Mouse (Mus musculus) forebrain, embryonic 14.5 days (tissue): ENCODE measurements around the gene Tacr1. TPM values are rescaled to one million over a fixed set of nuclear protein-coding genes. Genes with fewer than 3 reads are reported as not detected.
A peak's percentile ranks its signal among the peaks of the same experiment; 100 is the strongest.

Experiments
- ATAC-seq: fragments of 200-750 bp; cut with Nextera tagmentation; 2 replicates; pipeline ENCODE4 v1.8.0; 2017; ENCODE audit warnings: mild to moderate bottlenecking, moderate library complexity
- DNase-seq: peaks from one replicate; pipeline ENCODE4 v3.0.0-alpha.2; 2015; ENCODE audit warnings: low spot score
- H3K27ac ChIP-seq: fragments of 300-500 bp; sonication (generic); 2 replicates; pipeline ENCODE4 v1.5.1; 2014; ENCODE audit warnings: low read depth, mild to moderate bottlenecking, control low read depth, low read length, moderate library complexity
- H3K27me3 ChIP-seq: fragments of 300-500 bp; sonication (generic); replicated peaks from 2 replicates; pipeline ENCODE4 v1.6.1; 2014; ENCODE audit warnings: low read length, control low read depth, mixed read lengths; ENCODE audit not compliant: control insufficient read depth, insufficient read depth
- H3K36me3 ChIP-seq: fragments of 300-500 bp; sonication (generic); 2 replicates; pipeline ENCODE4 v1.6.1; 2014; ENCODE audit warnings: low read length, control low read depth; ENCODE audit not compliant: control insufficient read depth, insufficient read depth
- H3K4me1 ChIP-seq: fragments of 300-500 bp; sonication (generic); 2 replicates; pipeline ENCODE4 v1.6.1; 2014; ENCODE audit warnings: antibody characterized with exemption, low read length, control low read depth; ENCODE audit not compliant: control insufficient read depth, insufficient read depth
- H3K4me2 ChIP-seq: fragments of 300-500 bp; sonication (generic); 2 replicates; pipeline ENCODE4 v1.6.1; 2014; ENCODE audit warnings: mild to moderate bottlenecking, control low read depth, low read length
- H3K4me3 ChIP-seq: fragments of 300-500 bp; sonication (generic); 2 replicates; pipeline ENCODE4 v1.5.1; 2014; ENCODE audit warnings: low read depth, low read length, control low read depth
- H3K9ac ChIP-seq: fragments of 300-500 bp; sonication (generic); 2 replicates; pipeline ENCODE4 v1.6.1; 2014; ENCODE audit warnings: mild to moderate bottlenecking, low read length, control low read depth, moderate library complexity
- H3K9me3 ChIP-seq: fragments of 300-500 bp; sonication (generic); replicated peaks from 2 replicates; pipeline ENCODE4 v1.6.1; 2016; ENCODE audit warnings: low read length, control low read depth, mixed read lengths; ENCODE audit not compliant: control insufficient read depth
- WGBS: fragments of 180-500 bp; shearing (Covaris S2); extraction: QIAGEN DNeasy Blood & Tissue Kit; methylation state at CpG from one replicate; pipeline ENCODE4 v1.1.7; 2014; 5-methylcytosine and 5-hydroxymethylcytosine counted together
- polyA plus RNA-seq: library from polyadenylated mRNA; unstranded; fragments of >200 nt; fragmentation: Nextera tagmentation; extraction: Ambion mirVana; gene quantifications from 2 replicates; pipeline ENCODE4 v1.2.1, GENCODE M21; 2014

Gene Tacr1
- 0.61 and 0.84 TPM in 2 replicates for polyA plus RNA-seq

DNA sequence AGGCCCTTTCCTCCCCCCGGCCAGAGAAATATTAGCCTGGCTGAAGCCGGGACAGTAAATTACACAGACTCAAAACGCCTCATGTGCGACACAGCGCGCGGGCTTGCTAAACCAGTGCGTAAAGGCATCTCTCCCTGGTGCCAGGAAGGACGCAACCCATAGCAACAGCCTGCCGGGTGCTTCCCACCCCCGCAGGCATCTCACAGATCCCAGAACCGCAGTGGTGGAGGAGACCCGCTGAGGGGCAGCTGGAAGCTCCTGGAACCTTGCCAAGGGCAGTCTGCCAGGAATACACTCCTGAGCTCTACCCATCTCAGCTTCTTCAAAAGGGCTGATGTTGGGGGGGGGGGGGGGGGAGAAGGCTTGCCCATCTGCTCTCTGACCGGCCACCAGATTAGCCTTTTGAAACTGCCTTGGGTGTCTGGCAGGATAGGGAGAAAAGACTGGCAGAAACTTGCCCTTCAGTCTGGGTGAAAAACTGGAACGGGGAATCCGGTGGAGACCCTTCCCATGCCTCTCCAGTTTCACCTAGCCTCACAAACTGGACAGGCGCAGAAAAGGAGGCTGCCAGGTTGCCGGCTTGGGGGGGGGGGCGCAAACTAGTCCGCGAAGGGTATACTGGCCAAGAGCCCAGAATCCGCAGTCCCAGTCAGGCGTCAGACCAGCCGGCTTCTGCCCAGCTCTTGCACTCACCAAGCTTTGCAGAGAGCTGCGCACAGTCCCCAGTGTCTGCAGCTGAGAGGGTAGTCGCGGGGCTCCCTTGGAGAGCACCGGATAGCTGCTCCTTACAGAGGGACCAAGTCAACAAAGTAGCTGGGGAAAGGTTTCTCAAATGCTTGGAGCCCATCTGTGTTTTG, at the start of gene Tacr1:
Gene Tacr1, plus strand, starts transcription at position 740 of the 857 bp plus-strand sequence.
- peak; percentile 94 for DNase-seq
- WGBS: under 1% methylated on average over 25 of the region's 28 CpGs
- Histone ChIP-seq H3K27me3 (peaks cover 5% of the 10 kb centered on the region; the same call in 1 of the 2 replicates), H3K27ac (peak within 1 kb of the TSS; percentile 33; the same call in 1 of the 2 replicates), H3K9me3 (no peaks in the 10 kb centered on the region), H3K9ac (peak within 1 kb of the TSS; percentile 47), H3K4me1 (peaks cover 21% of the 10 kb centered on the region), H3K36me3 (no peaks in the 10 kb centered on the region), H3K4me3 (peak within 1 kb of the TSS; percentile 34), H3K4me2 (peak within 1 kb of the TSS; percentile 80)
- peak; percentile 94 for ATAC-seq

DNA sequence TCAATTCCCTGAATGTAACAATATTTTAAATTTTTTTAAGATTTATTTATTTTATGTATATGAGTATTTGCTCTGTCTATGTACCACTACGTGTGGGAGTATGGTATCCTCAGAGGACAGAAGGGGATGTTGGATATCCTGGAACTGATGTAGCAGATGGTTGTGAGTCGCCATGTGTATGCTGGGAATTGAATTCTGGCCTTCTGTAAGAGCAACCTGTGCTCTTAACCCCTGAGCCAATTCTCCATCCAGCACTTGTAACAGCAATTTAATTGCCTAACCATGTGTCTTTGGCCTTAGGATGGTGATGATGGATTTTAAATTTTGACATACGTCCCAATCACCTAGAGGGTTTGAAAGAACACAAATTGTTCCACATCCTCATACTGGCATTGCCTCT, 26.0 kb upstream of the Tacr1 start:
- Histone ChIP-seq H3K27ac (no peak overlapping the region), H3K27me3 (no peaks in the 10 kb centered on the region), H3K4me1 (no peaks in the 10 kb centered on the region), H3K4me3 (no peak overlapping the region), H3K36me3 (no peaks in the 10 kb centered on the region), H3K9me3 (no peaks in the 10 kb centered on the region), H3K9ac (no peak overlapping the region), H3K4me2 (no peak overlapping the region)
- DNase-seq (no peak), ATAC-seq (no peak)
- 77% methylated on average over 3 of the region's 3 CpGs for WGBS

DNA sequence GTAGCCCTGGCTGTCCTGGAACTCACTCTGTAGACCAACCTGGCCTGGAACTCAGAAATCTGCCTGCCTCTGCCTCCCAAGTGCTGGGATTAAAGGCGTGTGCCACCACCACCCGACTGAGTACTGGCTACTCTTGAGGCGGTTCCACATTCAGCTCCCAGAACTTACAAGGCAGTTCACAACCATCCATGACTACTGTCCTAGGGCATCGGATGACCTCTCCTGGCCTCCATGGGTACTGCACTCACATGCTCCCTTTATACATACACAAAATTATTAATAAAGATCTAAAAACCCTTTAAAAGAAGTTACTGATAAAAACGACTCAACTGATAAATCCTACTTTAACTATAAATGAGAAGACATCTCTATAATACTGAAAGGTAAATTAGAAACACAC, 18.6 kb upstream of the Tacr1 start:
- no peaks in the 10 kb centered on the region for H3K36me3 ChIP-seq
- H3K4me1 ChIP-seq: no peaks in the 10 kb centered on the region
- no peak overlapping the region for H3K27ac ChIP-seq
- ATAC-seq (no peak), DNase-seq (no peak)
- H3K9ac ChIP-seq: no peak overlapping the region
- H3K4me3 ChIP-seq: no peak overlapping the region
- no peaks in the 10 kb centered on the region for H3K9me3 ChIP-seq
- no peak overlapping the region for H3K4me2 ChIP-seq
- no peaks in the 10 kb centered on the region for H3K27me3 ChIP-seq
- WGBS: 93% methylated on average over 5 of the region's 5 CpGs

DNA sequence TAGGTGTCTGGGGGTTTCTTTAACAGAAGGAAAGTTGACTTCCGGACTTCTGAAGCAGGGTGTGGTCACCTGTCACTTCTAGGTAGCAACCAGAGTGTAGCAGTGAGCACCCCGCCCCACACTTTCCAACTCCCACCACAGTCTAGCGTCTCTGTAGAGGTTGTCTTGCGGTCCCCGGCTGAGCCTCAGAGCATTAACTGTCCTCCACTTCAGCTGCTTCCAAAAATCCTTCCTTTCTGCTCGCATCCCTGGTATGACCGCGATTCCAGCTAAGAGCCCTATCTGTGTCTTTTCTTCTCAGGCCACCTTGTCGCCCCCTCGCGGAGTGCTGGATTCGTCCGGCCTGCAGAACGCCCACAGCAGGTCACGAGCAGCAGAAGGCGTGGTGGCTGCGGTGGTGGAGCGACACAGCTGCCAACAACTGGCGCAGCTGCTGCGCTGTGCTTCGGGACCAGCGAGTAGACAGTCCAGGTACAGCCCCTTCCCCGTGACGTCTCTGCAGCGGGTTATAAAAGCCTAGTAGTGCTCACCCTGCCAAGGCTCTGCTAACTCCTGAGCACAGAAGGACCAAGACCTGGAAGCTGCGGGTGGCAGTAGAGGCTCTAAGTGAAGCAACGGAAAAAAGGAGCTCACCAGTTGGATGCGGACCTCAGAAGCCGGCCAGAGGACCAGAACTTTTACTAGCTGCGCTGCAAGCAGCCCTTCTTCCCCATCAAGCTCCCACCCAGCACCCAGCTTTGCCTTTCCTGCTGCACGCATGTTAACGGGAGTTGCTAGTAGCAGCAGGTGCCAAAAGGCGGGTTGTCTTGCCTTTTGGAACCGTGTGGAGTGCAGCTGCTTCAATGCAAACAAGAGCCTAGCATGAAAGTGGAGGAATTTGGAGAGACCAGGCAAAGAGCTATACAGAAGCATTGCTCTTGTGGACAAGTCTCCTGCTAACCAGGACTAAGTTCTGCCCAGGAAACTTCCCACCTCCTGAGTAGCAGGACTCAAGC, 664 bp downstream of the Tacr1 start:
- Histone ChIP-seq H3K27ac (peak overlapping the region; percentile 33; the same call in 1 of the 2 replicates), H3K9ac (peak overlapping the region; percentile 47; the same call in 1 of the 2 replicates), H3K4me1 (peaks cover 21% of the 10 kb centered on the region), H3K9me3 (no peaks in the 10 kb centered on the region), H3K4me2 (peak overlapping the region; percentile 80), H3K27me3 (peaks cover 5% of the 10 kb centered on the region; the same call in 1 of the 2 replicates), H3K36me3 (no peaks in the 10 kb centered on the region), H3K4me3 (peak overlapping the region; percentile 34)
- 2% methylated on average over 34 of the region's 34 CpGs for WGBS
- DNase-seq (peak; percentile 56), ATAC-seq (peak; percentile 35)

DNA sequence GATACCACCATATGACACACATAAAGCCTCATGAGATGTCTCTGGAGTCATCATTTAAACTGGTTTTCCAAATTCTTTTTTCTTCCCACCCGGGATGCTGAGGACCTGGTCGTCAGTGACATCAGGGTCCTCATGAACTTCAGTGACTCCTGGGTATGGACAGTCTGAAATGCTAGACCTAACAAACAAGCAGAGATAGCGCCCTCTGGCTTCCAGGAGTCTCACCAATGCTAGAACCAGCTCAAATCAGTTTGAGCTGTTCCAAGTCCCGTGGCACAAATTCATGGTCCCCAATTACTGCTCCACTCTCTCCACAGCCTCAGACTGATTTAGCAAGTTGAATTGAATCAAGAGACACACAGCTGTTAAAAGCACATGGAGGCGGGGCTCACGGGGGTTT, 16.2 kb downstream of the Tacr1 start:
- DNase-seq (no peak), ATAC-seq (no peak)
- Histone ChIP-seq H3K9me3 (no peaks in the 10 kb centered on the region), H3K36me3 (no peaks in the 10 kb centered on the region), H3K4me1 (peaks cover 4% of the 10 kb centered on the region; the same call in 1 of the 2 replicates), H3K4me2 (no peak overlapping the region), H3K27ac (no peak overlapping the region), H3K27me3 (no peaks in the 10 kb centered on the region), H3K4me3 (no peak overlapping the region), H3K9ac (no peak overlapping the region)
- WGBS: 61% methylated on average over 6 of the region's 6 CpGs

DNA sequence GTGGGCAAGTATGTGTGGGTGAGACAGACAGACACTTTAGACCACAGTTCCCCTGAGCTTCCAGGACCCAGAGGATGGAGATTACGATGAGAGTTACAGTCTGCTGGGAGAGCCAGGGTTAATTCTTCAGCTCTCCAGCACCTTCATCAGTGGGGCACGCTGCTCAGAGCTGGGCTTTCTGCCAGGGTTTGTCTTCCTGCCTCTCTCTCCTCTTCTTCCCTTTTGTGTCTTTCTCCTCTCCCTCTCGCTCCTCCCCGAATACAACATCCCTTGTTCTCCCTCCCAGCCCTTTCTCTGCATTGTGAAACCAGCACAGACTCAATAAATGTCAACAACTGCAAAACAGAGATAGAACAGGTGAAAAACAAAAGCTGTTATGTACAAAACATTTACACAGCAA, 18.1 kb downstream of the Tacr1 start:
- H3K4me2 ChIP-seq: 0 out of 2 replicates have a peak overlapping the region, but pooled peaks have one; percentile 7
- 7% methylated on average over 4 of the region's 4 CpGs for WGBS
- H3K4me1 ChIP-seq: peaks cover 4% of the 10 kb centered on the region; the same call in 1 of the 2 replicates
- no peak overlapping the region for H3K27ac ChIP-seq
- no peaks in the 10 kb centered on the region for H3K36me3 ChIP-seq
- no peaks in the 10 kb centered on the region for H3K27me3 ChIP-seq
- no peak overlapping the region for H3K4me3 ChIP-seq
- no peak overlapping the region for H3K9ac ChIP-seq
- ATAC-seq (peak; percentile 67; the same call in 1 of the 2 replicates), DNase-seq (peak; percentile 68)
- no peaks in the 10 kb centered on the region; the same call in 1 of the 2 replicates for H3K9me3 ChIP-seq

DNA sequence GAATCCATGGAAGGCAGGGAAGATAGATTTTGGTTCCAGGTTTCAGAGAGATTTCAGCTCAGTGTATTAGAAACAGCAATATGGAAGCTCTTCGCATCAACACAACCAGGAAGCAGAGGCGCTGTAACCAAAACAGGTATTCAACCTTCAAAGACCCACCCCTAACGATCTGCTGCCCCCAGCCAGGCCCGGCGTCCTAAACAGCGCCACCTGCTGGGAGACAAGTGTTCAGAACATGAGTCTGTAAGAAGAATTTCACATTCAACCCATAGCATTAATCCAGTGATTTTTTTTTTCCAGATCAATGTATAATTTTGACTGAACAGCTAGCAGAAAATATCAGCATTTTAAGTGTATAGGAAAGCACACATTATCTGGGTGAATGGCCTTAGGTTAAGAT, 26.8 kb downstream of the Tacr1 start:
- no peak overlapping the region for H3K9ac ChIP-seq
- no peak overlapping the region for H3K4me3 ChIP-seq
- no peak overlapping the region for H3K27ac ChIP-seq
- H3K36me3 ChIP-seq: no peaks in the 10 kb centered on the region
- H3K9me3 ChIP-seq: no peaks in the 10 kb centered on the region; the same call in 1 of the 2 replicates
- ATAC-seq: no peak
- H3K4me1 ChIP-seq: 0 out of 2 replicates have a peak, but pooled peaks cover 2% of the 10 kb centered on the region
- DNase-seq: no peak
- H3K4me2 ChIP-seq: no peak overlapping the region
- WGBS: 54% methylated on average over 6 of the region's 6 CpGs
- H3K27me3 ChIP-seq: no peaks in the 10 kb centered on the region

DNA sequence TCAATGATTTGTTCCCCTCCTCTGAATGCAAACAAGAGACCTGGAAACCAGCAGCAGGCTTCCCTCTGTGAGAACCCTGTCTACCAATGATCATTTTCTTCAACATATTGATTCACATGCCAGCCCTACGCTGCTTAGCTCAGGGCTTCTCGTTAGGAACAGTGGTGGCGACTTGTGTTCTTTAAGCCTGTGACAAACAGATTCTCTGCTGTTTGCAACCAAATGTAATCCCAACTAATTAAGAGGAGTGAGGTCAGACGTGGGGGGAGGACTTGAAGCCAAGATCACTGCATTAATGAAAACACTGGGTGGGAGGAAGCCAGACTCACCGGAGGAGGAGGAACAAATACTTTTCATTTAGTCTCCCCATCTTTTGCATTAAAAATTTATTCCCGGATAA, 27.6 kb downstream of the Tacr1 start:
- Histone ChIP-seq H3K9ac (no peak overlapping the region), H3K9me3 (no peaks in the 10 kb centered on the region), H3K27ac (no peak overlapping the region), H3K4me3 (no peak overlapping the region), H3K36me3 (no peaks in the 10 kb centered on the region), H3K4me1 (0 out of 2 replicates have a peak, but pooled peaks cover 2% of the 10 kb centered on the region), H3K27me3 (no peaks in the 10 kb centered on the region), H3K4me2 (no peak overlapping the region)
- ATAC-seq (no peak), DNase-seq (peak; percentile 53)
- 9% methylated on average over 6 of the region's 6 CpGs for WGBS
